Mouse (Mus musculus): ENCODE measurements around the gene Wwox.

The Wwox gene

DNA sequence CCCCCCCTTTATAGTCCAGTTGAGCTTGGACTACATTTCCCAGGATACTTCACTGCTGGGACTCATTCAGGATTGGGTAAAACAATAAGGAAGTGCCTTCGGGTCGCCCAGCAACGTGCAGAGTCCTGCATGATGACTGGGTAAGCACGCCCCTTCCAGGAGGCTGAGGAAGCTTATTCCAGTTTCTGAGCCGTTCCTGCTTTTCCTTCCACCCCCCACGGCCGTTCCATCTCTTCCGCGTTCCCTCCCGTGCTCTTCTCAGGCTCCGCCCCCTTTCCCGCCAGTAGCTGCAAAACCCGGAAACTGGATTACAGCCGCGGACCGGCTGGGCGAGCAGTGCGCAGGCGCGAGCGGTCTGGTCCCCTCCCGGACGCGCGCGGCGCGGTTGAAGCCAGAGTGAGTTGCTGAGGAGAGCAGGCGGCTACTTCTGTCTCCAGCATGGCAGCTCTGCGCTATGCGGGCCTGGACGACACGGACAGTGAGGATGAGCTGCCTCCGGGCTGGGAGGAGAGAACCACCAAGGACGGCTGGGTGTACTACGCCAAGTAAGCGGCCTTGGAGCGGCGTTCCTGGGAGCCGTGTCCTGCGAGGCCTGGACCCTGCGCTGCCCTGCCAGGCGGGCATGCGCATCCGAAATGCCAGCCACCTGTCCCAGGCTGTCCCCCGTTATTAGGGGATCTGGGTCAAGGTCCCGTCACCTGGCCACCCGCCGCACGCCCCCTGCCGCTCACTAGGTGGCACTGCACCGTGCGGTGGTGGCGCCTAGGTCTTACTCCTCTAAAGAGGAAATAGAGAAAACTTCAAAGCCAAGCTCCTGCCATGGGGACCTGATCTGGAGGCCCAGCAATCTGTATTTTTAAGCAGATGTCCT lies at the start of gene Wwox:
Wwox (plus strand) TSS at position 322 of the 871 bp plus-strand sequence.
- DNase-seq (ENCODE audit: low spot score) = peak; percentile 99

- no peak for DNase-seq (ENCODE audit: low spot score)
Observed at GRCm38 (mm10) chr8:114390465-114391254, 48.8 kb upstream of the Wwox start.

GRCm38 (mm10) chr8:114398326-114398725 lies 41.1 kb upstream of the Wwox start:
- no peak for DNase-seq (ENCODE audit: low spot score)

DNA sequence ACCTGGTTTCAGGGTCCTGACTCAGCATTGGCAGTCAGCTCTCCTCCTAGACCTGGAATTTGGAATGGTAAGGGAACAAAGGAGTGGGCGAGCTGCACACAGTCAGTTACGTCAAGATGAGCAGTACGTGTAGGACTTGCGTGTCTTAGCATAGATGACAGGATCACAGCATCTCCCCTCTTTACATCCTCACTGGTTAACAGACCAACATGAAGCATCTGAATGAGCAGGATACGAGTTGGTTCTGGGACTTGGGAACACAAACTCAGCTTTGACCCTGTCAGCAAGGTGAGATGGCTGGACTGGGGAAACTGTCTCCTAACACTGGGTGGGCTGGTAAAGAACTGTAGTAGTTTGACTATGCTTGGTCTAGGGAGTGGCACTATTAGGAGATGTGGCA lies 40.2 kb upstream of the Wwox start:
- no peak for DNase-seq (ENCODE audit: low spot score)

GRCm38 (mm10) chr8:114401679-114402078 lies 37.8 kb upstream of the Wwox start:
- DNase-seq (ENCODE audit: low spot score) = no peak

DNA sequence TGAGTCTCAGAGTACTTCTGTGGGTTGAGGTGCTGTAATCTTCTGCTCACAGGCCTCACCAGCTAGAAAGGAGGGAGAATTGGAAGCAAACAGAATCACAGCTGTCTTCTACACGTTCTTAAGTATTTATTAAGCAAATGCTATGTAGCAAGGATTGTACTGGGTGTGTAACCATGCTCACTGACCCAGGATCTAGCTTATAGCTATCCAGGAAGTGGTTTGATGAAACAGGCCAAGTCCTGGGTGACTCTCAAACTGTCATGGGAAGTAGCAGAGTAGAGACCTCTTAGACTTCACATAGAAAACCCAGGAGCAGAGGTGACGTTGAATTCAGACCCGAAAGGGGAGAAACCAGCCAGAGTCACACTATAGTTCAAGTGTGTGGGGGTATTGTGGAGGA lies 28.0 kb upstream of the Wwox start:
- DNase-seq (ENCODE audit: low spot score) = no peak

DNA sequence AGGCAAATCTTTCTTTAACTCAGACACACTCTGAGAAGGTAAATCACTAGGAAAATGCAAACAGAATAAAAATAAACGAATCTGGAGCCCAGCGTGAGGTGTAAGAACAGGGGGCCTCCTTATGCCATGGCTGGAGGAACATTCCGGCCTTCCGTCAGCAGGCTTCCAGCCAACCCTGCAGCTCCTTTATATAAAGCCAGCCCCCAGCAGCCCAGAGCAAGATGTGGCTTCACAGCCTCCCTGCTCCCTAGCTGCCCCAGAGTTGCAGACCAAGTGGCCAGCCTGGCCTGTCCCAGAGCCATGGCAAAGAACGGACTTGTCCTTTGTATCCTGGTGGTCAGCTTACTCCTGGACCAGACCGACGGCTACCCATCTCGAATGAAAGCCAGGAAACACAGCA lies 21.7 kb upstream of the Wwox start, which contains the start of gene Clec3a:
Clec3a (plus strand) TSS at position 301 of the 400 bp plus-strand sequence.
- DNase-seq (ENCODE audit: low spot score) = no peak

GRCm38 (mm10) chr8:114418486-114418885 lies 21.0 kb upstream of the Wwox start:
- no peak for DNase-seq (ENCODE audit: low spot score)

- no peak for DNase-seq (ENCODE audit: low spot score)
Observed at GRCm38 (mm10) chr8:114418904-114419303, 20.6 kb upstream of the Wwox start.

GRCm38 (mm10) chr8:114421544-114421943 lies 17.9 kb upstream of the Wwox start:
- DNase-seq (ENCODE audit: low spot score) = no peak

GRCm38 (mm10) chr8:114438236-114438635 lies 1.2 kb upstream of the Wwox start:
- no peak for DNase-seq (ENCODE audit: low spot score)

DNA sequence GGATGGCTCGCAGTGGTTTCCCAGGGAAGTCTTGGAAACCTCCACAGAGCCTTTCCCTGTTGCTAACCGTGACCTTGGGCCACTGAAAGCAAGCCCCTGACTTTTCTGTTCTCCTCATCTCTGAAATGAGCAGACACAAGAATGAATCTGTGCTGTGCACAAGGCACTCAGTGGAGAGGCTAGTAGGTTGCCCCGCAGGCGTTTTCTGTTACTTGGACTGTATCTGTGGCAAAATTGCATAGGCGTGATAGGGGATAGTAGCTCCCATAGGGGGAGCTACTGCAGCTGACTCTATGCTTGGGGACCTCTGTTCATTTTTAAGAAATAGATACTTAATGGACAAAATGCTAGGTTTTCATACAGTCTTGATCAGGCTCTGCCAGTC lies 742 bp downstream of the Wwox start:
- DNase-seq (ENCODE audit: low spot score) = no peak

GRCm38 (mm10) chr8:114441616-114442015 lies 2.2 kb downstream of the Wwox start:
- no peak for DNase-seq (ENCODE audit: low spot score)

- no peak for DNase-seq (ENCODE audit: low spot score)
Observed at GRCm38 (mm10) chr8:114446884-114447283, 7.4 kb downstream of the Wwox start.

DNA sequence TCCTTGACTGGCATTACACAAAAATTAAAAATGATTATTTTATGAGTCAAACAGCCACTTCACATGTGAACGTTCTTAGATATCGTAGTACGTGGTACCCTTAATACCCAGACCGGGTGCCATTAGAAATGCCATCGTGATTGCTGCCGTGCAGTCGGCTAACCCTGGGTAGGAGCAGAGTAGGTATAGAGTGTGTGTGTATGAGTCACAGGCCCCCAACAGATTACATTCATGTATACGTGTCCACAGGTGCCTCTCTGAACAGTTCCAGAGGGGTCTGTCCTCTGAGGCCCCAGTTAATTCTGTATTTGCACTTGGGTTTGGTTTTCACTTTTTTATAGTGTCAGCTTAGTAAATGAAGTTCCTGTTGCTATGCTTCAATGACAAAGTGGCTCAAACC lies 12.8 kb downstream of the Wwox start:
- no peak for DNase-seq (ENCODE audit: low spot score)

- no peak for DNase-seq (ENCODE audit: low spot score)
Observed at GRCm38 (mm10) chr8:114452781-114453221, 13.3 kb downstream of the Wwox start.

DNA sequence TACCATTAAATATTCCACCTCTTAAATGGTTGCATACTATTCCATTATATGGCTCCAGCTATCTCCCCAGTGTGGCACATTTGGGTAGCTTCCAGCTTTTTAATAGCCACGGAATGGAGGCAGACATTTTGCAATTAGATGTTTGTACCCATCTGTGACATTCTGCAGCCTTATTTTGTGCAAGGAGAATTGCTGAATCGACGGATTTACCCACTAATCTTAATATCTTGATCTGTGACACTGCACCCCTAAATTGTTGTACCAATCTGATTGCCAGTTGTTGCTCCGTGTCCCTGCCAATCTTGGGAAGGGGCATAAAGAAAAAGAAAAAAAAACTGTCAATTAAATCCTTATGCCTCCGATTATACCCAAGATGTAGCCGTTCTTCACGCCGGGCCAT lies 15.8 kb downstream of the Wwox start:
- no peak for DNase-seq (ENCODE audit: low spot score)

GRCm38 (mm10) chr8:114455953-114456352 lies 16.5 kb downstream of the Wwox start:
- no peak for DNase-seq (ENCODE audit: low spot score)

GRCm38 (mm10) chr8:114458113-114458784 lies 18.8 kb downstream of the Wwox start:
- no peak for DNase-seq (ENCODE audit: low spot score)

- no peak for DNase-seq (ENCODE audit: low spot score)
Observed at GRCm38 (mm10) chr8:114460600-114460999, 21.1 kb downstream of the Wwox start.

GRCm38 (mm10) chr8:114462591-114462990 lies 23.1 kb downstream of the Wwox start:
- DNase-seq (ENCODE audit: low spot score) = no peak

DNA sequence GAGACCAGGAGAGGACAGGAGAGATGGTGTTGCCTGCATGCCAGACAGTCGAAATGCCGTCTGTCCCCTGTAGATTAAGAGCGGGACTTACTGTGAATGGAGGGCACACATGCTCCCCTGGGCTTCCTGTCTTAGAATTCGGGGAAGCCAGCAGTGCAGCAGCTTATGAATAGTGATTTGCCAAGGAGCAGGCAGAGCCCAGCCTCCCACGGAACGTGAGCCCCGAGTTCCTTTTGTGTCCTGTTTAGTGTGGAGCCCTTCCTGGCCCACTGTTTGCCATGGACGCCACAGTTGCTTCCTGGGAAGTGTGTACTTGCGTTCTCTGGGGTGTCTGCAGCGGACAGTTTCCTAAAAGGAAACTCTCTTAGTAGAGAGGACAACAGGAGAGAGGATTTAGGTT lies 23.9 kb downstream of the Wwox start:
- DNase-seq (ENCODE audit: low spot score) = no peak
